Mouse (Mus musculus): ENCODE results near the gene Usp25.

- no peak for TF ChIP-seq CTCF (IDR thresholded peaks at IDR 0.05; ENCODE audit: insufficient read depth, low read depth, low read length)
- no peak for TF ChIP-seq POLR2A (IDR thresholded peaks at IDR 0.05; ENCODE audit: insufficient read depth, low read depth, low read length)
Observed at GRCm38 (mm10) chr16:77009173-77009572, 4.3 kb upstream of the Usp25 start.
